Mouse (Mus musculus) cerebellum, postnatal 25 days (tissue): ENCODE results near the gene Psmb5.

Experiments used
- DNase-seq, 2 experiments: peaks; one replicate each; pipeline ENCODE4 v3.0.0; 2021; ENCODE audit warnings: mixed read lengths in 2 of 2

Gene Psmb5

GRCm38 (mm10) chr14:54591056-54591455 lies 26.8 kb downstream of the Psmb5 start:
- DNase-seq: no peak

- DNase-seq: peak; percentile 66 to 79
Observed at GRCm38 (mm10) chr14:54583681-54584338, 34.0 kb downstream of the Psmb5 start.

GRCm38 (mm10) chr14:54582536-54582935 lies 35.3 kb downstream of the Psmb5 start:
- DNase-seq: no peak

DNA sequence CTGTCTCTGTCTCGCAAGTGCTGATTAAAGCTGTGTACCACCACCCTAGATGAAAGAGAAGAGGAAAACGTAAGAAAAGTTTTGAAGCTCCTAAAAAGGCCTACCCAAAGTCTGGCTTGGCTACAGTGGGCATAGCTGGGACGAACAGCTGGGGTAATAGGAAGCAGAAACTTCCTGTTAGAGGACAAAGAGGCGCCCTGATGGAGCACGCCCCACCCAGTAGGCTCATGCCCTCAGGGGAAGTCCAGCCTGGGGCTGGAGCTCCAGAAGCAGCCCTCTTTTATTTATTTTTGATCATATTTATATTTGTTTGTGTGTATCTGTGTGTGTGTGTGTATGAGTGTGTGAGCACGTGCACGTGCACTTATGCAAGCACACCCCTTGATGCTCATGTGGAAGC lies 38.2 kb downstream of the Psmb5 start:
- DNase-seq: no peak

DNA sequence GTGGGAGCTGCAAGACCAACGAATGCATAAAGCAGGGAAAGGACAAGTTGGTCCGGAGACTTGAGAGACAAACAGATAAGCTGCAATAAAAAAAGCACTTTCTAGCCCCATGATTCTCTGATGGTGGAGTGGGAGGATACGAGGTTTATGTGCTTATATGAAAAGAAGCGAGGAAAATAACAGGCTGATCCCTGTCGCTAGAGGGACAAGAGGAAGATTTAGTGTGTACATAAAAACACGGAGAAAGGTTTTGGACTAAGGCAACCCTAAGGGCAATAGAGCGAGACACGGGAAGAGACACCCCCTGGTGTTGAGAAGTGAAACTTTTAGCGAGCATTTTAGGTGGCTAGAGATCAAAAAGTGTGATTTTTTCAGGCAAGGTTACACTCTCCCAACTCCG lies 39.8 kb downstream of the Psmb5 start:
- DNase-seq: no peak

GRCm38 (mm10) chr14:54577089-54577982 lies 40.5 kb downstream of the Psmb5 start, which contains the start of gene Ajuba:
Gene Ajuba, minus strand, starts transcription at chr14:54577558.
- peak; percentile 53 to 68 for DNase-seq

DNA sequence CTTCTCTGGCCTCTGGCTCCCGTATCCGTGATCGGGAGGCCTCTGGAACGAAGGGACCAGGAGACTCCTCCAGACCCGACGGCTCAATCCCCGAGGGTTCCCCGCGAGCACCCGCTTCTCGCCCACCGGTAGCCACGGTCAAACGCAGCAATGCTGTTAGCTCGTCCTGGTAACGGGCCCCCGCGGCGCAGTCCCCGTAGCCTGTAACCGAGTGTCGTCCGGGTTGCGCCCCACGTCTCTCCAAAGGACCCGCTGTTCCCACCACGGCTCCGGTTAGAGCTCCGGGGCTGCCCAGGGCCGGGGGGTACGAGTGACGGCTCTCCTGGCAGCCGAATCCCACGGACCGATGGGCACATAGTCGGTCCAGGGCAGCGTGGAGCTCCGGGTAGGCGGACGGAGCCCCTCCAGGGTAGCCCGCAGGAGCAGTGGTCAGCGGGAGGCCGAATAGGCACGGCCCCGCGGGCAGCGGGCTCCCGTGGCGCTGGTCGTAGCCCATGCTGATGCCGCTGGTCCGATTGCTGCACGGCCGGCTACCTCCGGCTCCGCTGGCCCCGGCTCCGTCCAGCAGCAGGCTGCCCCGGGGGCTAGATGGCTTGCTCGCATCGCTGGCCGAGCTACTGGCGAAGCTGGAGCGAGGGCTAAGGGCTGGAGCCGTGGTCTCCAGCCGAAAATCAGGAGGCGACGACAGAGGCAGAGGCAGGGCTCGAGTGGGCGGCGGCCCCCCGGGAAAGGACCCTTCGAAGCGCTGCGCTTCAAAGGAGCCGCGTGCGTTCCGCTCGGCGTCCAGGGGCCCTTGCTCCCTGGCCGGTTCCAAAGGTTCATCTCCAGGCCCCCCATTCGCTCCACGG lies 41.4 kb downstream of the Psmb5 start:
- peak in 1 of 2 experiments; percentile 18 for DNase-seq

- peak; percentile 12 to 27 for DNase-seq
Observed at GRCm38 (mm10) chr14:54575631-54576030, 42.2 kb downstream of the Psmb5 start.

GRCm38 (mm10) chr14:54575031-54575430 lies 42.8 kb downstream of the Psmb5 start:
- DNase-seq: no peak

DNA sequence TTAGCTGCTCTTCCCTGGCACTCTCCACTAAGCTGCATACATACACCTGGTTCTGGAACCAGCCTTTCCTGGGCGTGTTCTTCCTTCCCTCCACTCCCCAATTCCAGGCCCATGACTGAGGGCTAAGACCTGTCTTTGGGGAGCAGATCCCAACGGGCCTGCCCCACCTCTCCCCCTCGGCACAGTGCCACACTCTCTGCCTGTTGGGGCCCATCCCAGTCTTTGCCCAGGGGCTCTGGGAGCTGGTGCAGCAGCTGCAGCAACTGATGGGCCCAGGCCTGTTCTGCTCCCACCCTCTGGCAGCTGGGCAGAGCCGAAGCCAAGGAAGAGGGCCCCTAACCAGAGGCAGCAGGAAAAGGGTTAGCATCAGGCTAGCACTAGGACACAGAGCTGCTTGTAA lies 43.6 kb downstream of the Psmb5 start:
- no peak for DNase-seq

GRCm38 (mm10) chr14:54572790-54573736 lies 44.8 kb downstream of the Psmb5 start:
- DNase-seq: no peak

GRCm38 (mm10) chr14:54572122-54572521 lies 45.7 kb downstream of the Psmb5 start:
- no peak for DNase-seq

DNA sequence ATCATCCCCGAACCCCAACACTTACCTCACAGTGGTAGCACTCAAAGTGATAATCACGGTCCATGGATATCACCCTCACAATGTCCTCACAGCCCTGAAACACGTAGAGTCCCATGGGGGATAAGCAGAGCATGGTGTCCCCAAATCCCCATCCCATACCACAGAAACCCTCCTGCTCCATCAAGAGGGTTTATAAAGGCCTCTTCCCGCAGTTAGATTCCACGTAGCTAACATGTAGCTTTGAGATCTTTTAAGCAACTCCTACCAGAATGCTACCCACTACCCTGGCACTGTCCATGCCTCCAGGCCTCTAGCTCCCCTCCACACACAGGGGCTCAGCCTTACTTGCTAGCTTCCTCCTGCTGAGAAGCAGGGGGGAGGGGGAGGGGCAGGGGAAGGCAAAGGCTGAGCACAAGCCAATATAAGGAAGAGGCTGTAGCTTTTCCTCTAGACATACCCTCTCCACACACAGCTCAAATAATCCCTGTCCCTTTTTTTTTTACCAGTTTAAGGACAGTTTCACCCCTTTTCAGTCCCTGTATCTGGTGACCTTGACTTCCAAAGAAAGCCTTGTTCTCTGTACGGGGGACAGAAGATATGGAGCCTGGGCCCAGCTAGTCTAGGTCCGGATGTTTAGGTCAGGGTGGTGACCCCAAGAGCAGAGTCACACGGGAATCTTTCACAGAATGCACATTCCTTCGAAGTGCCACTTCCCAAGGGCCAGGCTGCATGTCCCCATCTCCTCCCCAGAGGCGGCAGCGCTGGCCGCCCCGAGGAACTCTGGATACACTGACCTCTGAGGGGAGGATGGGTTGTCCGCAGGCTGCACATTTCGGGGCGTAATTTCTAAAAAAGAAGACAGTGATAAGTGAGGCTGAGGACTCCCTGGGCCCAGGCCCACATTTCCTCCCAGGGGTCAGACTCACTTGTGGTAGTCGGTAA lies 48.1 kb downstream of the Psmb5 start:
- no peak for DNase-seq

DNA sequence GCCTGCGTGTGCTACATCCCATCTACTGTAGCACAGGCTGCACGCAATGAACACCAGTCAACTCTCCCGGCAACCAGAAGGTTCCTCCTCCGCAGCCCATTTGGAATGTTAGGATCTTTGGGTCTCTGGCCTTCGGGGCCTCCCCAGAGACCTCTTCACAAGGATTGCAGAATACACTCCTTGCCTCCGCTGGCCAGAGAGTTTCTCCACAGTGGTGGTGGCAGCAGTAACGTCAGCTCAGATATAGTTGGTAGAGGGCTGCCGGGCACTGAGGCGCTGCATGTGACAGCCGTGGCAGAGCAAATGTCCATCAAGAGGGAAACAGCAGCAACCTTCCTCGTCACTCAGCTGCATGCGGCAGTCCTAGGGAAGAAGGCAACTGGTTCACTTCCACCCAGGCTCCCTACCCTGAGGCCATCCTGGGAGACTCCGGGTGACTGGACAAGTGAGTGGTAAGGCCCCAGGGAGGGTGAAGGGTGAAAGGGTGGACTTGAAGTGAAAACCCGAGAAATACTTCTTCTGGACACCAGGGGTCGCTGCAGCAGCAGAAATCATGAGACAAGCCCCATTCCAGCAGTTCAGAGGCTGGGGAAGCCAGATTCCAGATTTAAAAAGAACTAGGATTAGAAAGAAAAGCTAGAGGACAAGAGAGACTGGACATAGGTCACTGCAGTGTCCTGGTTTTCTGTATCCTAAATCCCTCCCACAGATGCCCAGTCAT lies 49.0 kb downstream of the Psmb5 start:
- peak; percentile 75 to 83 for DNase-seq
